Mouse (Mus musculus): ENCODE measurements around the gene Ube2t. TPM values are rescaled to one million over a fixed set of nuclear protein-coding genes. Genes with fewer than 3 reads are reported as not detected.

Ube2t gene
- polyA plus RNA-seq, 1 experiment from 2014 or later: 48.2 TPM

GRCm38 (mm10) chr1:134947590-134947989 is 14.8 kb upstream of the Ube2t start:
- no peak for ATAC-seq (ENCODE audit: low FRiP score)
- WGBS: 88% methylated on average over 7 of the region's 7 CpGs
- peaks cover 2% of the 10 kb centered on the region; the same call in 1 of the 2 replicates for H3K36me3 ChIP-seq (ENCODE audit: control insufficient read depth, insufficient read depth, low read length)
- DNase-seq (ENCODE audit: low spot score, missing footprints): no peak
- no peaks in the 10 kb centered on the region for H3K9me3 ChIP-seq (ENCODE audit: control insufficient read depth, low read length)
- H3K4me2 ChIP-seq: no peak overlapping the region
- H3K27me3 ChIP-seq (ENCODE audit: control insufficient read depth, insufficient read depth, low read length): no peaks in the 10 kb centered on the region
- H3K4me3 ChIP-seq (ENCODE audit: low read depth, low read length): no peak overlapping the region
- H3K27ac ChIP-seq (ENCODE audit: low read depth, low read length): no peak overlapping the region
- no peak overlapping the region for H3K9ac ChIP-seq (ENCODE audit: low read length)
- H3K4me1 ChIP-seq (ENCODE audit: control insufficient read depth, insufficient read depth, low read length): no peaks in the 10 kb centered on the region

GRCm38 (mm10) chr1:134949946-134950345 is 12.4 kb upstream of the Ube2t start:
- Histone ChIP-seq H3K4me1 (ENCODE audit: control insufficient read depth, insufficient read depth, low read length) (peaks cover 5% of the 10 kb centered on the region), H3K4me3 (ENCODE audit: low read depth, low read length) (no peak overlapping the region), H3K36me3 (ENCODE audit: control insufficient read depth, insufficient read depth, low read length) (peaks cover 2% of the 10 kb centered on the region; the same call in 1 of the 2 replicates), H3K27ac (ENCODE audit: low read depth, low read length) (no peak overlapping the region), H3K9ac (ENCODE audit: low read length) (no peak overlapping the region), H3K9me3 (ENCODE audit: control insufficient read depth, low read length) (no peaks in the 10 kb centered on the region), H3K27me3 (ENCODE audit: control insufficient read depth, insufficient read depth, low read length) (no peaks in the 10 kb centered on the region), H3K4me2 (no peak overlapping the region)
- ATAC-seq (ENCODE audit: low FRiP score) (no peak), DNase-seq (ENCODE audit: low spot score, missing footprints) (no peak)
- 88% methylated on average over 3 of the region's 3 CpGs for WGBS

DNA sequence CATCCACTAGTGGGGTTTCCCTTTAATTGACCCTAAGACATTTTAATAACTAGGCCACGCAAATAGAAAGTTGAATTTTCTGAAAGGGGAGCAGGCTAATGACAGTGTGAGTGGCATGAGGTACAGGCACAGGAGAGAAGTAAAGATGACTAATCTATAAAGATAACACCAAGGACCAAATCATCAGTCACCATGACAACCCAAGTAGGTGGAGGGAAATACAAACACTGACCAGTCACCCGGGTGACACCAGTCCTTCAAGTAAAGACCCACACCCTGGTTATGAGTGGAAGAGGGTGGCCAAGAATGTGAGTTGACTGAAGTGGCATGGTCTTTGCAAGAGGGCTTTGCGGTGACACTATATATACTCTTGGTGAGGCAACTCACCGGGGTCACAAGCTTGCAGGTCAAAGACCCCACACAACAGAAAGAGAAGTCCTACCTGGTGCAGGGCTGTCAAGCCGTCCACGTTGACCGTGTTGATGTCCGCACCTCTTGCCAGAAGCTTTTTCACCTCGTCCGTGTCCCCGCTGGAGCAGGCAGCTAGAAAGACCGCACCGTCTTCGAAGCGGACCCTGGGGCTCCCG is 7.2 kb upstream of the Ube2t start:
- peak overlapping the region; percentile 82 for H3K9ac ChIP-seq (ENCODE audit: low read length)
- H3K9me3 ChIP-seq (ENCODE audit: control insufficient read depth, low read length): no peaks in the 10 kb centered on the region
- H3K4me3 ChIP-seq (ENCODE audit: low read depth, low read length): peak overlapping the region; percentile 70
- H3K36me3 ChIP-seq (ENCODE audit: control insufficient read depth, insufficient read depth, low read length): no peaks in the 10 kb centered on the region
- no peaks in the 10 kb centered on the region for H3K27me3 ChIP-seq (ENCODE audit: control insufficient read depth, insufficient read depth, low read length)
- ATAC-seq (ENCODE audit: low FRiP score) (no peak; the same call in 1 of the 2 replicates), DNase-seq (ENCODE audit: low spot score, missing footprints) (no peak)
- peak overlapping the region; percentile 82 for H3K4me2 ChIP-seq
- 5% methylated on average over 16 of the region's 16 CpGs for WGBS
- peak overlapping the region; percentile 63 for H3K27ac ChIP-seq (ENCODE audit: low read depth, low read length)
- H3K4me1 ChIP-seq (ENCODE audit: control insufficient read depth, insufficient read depth, low read length): peaks cover 8% of the 10 kb centered on the region

- under 1% methylated on average over 39 of the region's 39 CpGs for WGBS
- ATAC-seq (ENCODE audit: low FRiP score): peak; percentile 99
- H3K4me2 ChIP-seq: peak within 1 kb of the TSS; percentile 82
Measured at GRCm38 (mm10) chr1:134955637-134956176, 6.7 kb upstream of the Ube2t start, which contains the start of gene Ppp1r12b. TSS of gene Ppp1r12b (minus strand) at chr1:134955942.

GRCm38 (mm10) chr1:134960634-134961033 is 1.7 kb upstream of the Ube2t start:
- H3K4me2 ChIP-seq: no peak overlapping the region
- no peak overlapping the region for H3K27ac ChIP-seq (ENCODE audit: low read depth, low read length)
- no peak for ATAC-seq (ENCODE audit: low FRiP score)
- peaks cover 9% of the 10 kb centered on the region; the same call in 1 of the 2 replicates for H3K4me1 ChIP-seq (ENCODE audit: control insufficient read depth, insufficient read depth, low read length)
- no peak overlapping the region for H3K9ac ChIP-seq (ENCODE audit: low read length)
- WGBS: 70% methylated on average over 7 of the region's 7 CpGs
- H3K9me3 ChIP-seq (ENCODE audit: control insufficient read depth, low read length): no peaks in the 10 kb centered on the region
- H3K4me3 ChIP-seq (ENCODE audit: low read depth, low read length): no peak overlapping the region
- H3K27me3 ChIP-seq (ENCODE audit: control insufficient read depth, insufficient read depth, low read length): no peaks in the 10 kb centered on the region
- no peak for DNase-seq (ENCODE audit: low spot score, missing footprints)
- no peaks in the 10 kb centered on the region for H3K36me3 ChIP-seq (ENCODE audit: control insufficient read depth, insufficient read depth, low read length)

More at GRCm38 (mm10) chr1:134955637-134956176, 6.7 kb upstream of the Ube2t start, which contains the start of gene Ppp1r12b:
- H3K36me3 ChIP-seq (ENCODE audit: control insufficient read depth, insufficient read depth, low read length): no peaks in the 10 kb centered on the region
- H3K27ac ChIP-seq (ENCODE audit: low read depth, low read length): peak within 1 kb of the TSS; percentile 63
- peak; percentile 98 for DNase-seq (ENCODE audit: low spot score, missing footprints)
- H3K4me3 ChIP-seq (ENCODE audit: low read depth, low read length): peak within 1 kb of the TSS; percentile 70
- H3K4me1 ChIP-seq (ENCODE audit: control insufficient read depth, insufficient read depth, low read length): peaks cover 8% of the 10 kb centered on the region
- H3K9ac ChIP-seq (ENCODE audit: low read length): peak within 1 kb of the TSS; percentile 82
- H3K27me3 ChIP-seq (ENCODE audit: control insufficient read depth, insufficient read depth, low read length): no peaks in the 10 kb centered on the region
- H3K9me3 ChIP-seq (ENCODE audit: control insufficient read depth, low read length): no peaks in the 10 kb centered on the region

GRCm38 (mm10) chr1:134962821-134963220 is 456 bp downstream of the Ube2t start:
- DNase-seq (ENCODE audit: low spot score, missing footprints) (no peak), ATAC-seq (ENCODE audit: low FRiP score) (peak; percentile 33; the same call in 1 of the 2 replicates)
- Histone ChIP-seq H3K27ac (ENCODE audit: low read depth, low read length) (no peak overlapping the region), H3K4me3 (ENCODE audit: low read depth, low read length) (peak overlapping the region; percentile 74), H3K9ac (ENCODE audit: low read length) (peak overlapping the region; percentile 73), H3K36me3 (ENCODE audit: control insufficient read depth, insufficient read depth, low read length) (0 out of 2 replicates have a peak, but pooled peaks cover 2% of the 10 kb centered on the region), H3K27me3 (ENCODE audit: control insufficient read depth, insufficient read depth, low read length) (no peaks in the 10 kb centered on the region), H3K4me1 (ENCODE audit: control insufficient read depth, insufficient read depth, low read length) (peaks cover 9% of the 10 kb centered on the region; the same call in 1 of the 2 replicates), H3K4me2 (peak overlapping the region; percentile 47), H3K9me3 (ENCODE audit: control insufficient read depth, low read length) (no peaks in the 10 kb centered on the region)
- WGBS: 6% methylated on average over 11 of the region's 11 CpGs

GRCm38 (mm10) chr1:134965430-134965829 is 3.1 kb downstream of the Ube2t start:
- Histone ChIP-seq H3K36me3 (ENCODE audit: control insufficient read depth, insufficient read depth, low read length) (peaks cover 2% of the 10 kb centered on the region; the same call in 1 of the 2 replicates), H3K9me3 (ENCODE audit: control insufficient read depth, low read length) (no peaks in the 10 kb centered on the region), H3K4me2 (no peak overlapping the region), H3K4me1 (ENCODE audit: control insufficient read depth, insufficient read depth, low read length) (peaks cover 9% of the 10 kb centered on the region; the same call in 1 of the 2 replicates), H3K4me3 (ENCODE audit: low read depth, low read length) (no peak overlapping the region), H3K27ac (ENCODE audit: low read depth, low read length) (no peak overlapping the region), H3K9ac (ENCODE audit: low read length) (no peak overlapping the region), H3K27me3 (ENCODE audit: control insufficient read depth, insufficient read depth, low read length) (no peaks in the 10 kb centered on the region)
- WGBS: 93% methylated on average over 2 of the region's 2 CpGs
- no peak for DNase-seq (ENCODE audit: low spot score, missing footprints)
- ATAC-seq (ENCODE audit: low FRiP score): no peak

- ATAC-seq (ENCODE audit: low FRiP score): no peak
- Histone ChIP-seq H3K36me3 (ENCODE audit: control insufficient read depth, insufficient read depth, low read length) (peaks cover 5% of the 10 kb centered on the region), H3K27me3 (ENCODE audit: control insufficient read depth, insufficient read depth, low read length) (no peaks in the 10 kb centered on the region), H3K4me3 (ENCODE audit: low read depth, low read length) (no peak overlapping the region), H3K9ac (ENCODE audit: low read length) (no peak overlapping the region), H3K9me3 (ENCODE audit: control insufficient read depth, low read length) (no peaks in the 10 kb centered on the region), H3K4me1 (ENCODE audit: control insufficient read depth, insufficient read depth, low read length) (no peaks in the 10 kb centered on the region), H3K4me2 (no peak overlapping the region), H3K27ac (ENCODE audit: low read depth, low read length) (no peak overlapping the region)
- 69% methylated on average over 1 of the region's 1 CpGs for WGBS
- DNase-seq (ENCODE audit: low spot score, missing footprints): no peak
Measured at GRCm38 (mm10) chr1:134972920-134973319, 10.6 kb downstream of the Ube2t start.
